Mouse (Mus musculus) urinary bladder, adult 2 months (tissue): ENCODE data around the gene Fbf1. TPM values are rescaled to one million over a fixed set of nuclear protein-coding genes. Genes with fewer than 3 reads are reported as not detected.
"Not testable (repeated sequence)": the region's sequence is repeated elsewhere in the genome, so short reads cannot be mapped to it uniquely, and the experiment has no call there.

Experiments
- DNase-seq: peaks from one replicate; pipeline ENCODE4 v3.0.0; 2022; ENCODE audit warnings: low spot score
- polyA plus RNA-seq: library from polyadenylated mRNA; depleted of rRNA; stranded (reverse); fragments of >200 nt; gene quantifications from 2 replicates; pipeline ENCODE4 v1.2.3, GENCODE M21; 2012

Gene Fbf1
- polyA plus RNA-seq, 1 experiment: 47.7 TPM

DNA sequence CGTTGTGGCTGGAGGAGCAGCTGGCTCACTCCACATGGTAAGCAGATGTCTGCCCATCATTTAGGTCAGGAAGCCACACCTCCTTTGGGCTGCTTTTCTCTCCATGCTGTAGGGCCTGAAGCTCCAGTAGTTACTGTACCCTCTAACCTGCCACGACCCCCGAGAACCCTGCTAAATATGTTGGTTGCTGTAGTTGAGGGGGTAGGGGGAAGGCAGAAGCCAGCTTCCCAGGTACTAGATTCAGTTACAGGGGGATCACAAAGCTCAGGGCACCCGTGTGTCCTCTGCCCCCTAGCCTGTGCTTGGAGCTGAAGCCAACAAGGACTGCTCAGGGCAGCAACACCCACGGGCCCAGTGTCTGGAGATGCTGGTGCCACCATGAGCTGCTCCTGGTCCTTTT lies 34.5 kb downstream of the Fbf1 start:
- DNase-seq: no peak

DNA sequence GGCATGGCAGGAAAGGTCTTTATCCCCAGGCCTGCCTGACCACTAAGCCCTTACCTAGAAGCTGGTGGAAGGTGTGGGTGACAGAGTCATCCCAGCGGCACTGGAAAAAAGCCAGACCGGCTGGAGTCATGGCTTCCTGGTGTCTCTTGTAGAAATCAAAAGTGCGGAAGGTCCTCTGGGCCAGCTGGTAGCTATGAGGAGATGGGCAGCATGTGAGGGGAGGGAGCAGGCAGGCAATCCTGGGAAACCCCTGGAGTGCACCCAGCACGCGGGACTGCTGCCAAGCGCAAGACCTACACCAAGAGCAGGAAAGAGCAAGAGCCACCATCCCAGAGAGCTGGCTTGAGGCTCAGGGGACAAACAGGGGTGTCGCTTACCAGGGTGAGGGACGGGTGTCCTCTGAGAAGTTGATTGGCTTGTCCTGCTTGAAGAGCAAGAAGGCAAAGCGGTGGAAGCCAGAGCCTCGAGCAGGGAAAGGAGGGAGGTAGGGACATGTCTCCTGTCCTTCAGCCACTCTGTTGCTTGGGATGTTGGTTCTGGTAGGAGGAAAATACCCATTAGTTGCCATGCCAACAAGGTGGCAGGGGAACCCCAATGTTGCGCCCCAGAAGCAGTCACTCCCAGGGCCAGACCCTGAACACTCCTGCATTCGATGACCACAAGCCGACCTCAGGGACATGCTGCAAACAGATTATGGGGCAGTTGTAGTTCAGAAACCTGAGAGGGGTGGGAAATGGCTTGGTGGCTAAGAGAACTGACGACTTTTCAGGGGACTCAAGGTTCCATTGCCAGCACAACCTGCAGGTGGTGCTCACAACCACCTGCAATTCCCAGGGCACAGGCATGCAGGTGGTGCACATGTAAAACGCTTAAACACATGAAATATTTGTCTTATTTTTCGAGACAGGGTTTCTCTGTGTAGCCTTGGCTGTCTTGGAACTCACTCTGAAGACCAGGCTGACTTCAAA lies 35.3 kb downstream of the Fbf1 start:
- DNase-seq: no peak

DNA sequence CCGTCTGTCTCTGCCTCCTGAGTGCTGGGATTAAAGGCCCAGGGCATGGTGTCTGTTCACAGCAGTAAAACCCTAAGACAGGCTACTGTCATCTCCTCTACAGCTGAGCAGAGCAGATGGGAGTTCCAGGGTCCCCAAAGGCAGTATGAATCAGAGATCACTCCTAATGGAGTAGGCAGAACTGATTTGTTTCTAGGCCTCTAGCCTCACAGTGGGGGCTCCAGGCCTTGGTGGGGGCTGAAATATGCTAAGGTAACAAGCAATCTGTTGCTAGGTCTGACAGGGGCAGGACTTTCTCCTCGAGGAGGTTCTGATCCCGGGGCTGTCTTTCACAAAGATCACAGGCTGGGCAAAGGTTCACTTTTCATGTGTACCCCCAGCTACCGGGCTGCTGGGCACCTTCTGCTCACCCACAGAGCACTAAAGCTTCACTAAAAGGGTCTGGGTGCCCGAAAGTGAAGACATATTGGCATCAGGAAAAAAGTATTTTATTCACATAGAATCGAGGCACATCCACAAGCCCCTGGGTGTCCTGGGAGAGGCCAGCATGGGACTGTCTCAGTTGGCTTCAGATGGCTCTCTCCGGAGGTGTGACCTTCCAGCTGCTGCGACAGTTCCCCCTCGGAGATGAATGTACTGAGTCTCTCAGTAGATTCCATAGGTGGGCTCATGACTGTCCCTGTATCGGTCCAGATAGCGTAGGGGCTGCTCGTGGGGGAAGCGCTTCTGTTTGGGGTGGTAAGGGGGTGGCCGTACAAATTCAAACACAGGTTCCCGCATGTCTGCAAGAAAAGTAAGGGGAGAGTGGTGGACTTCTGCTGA lies 36.4 kb downstream of the Fbf1 start:
- no peak for DNase-seq

DNA sequence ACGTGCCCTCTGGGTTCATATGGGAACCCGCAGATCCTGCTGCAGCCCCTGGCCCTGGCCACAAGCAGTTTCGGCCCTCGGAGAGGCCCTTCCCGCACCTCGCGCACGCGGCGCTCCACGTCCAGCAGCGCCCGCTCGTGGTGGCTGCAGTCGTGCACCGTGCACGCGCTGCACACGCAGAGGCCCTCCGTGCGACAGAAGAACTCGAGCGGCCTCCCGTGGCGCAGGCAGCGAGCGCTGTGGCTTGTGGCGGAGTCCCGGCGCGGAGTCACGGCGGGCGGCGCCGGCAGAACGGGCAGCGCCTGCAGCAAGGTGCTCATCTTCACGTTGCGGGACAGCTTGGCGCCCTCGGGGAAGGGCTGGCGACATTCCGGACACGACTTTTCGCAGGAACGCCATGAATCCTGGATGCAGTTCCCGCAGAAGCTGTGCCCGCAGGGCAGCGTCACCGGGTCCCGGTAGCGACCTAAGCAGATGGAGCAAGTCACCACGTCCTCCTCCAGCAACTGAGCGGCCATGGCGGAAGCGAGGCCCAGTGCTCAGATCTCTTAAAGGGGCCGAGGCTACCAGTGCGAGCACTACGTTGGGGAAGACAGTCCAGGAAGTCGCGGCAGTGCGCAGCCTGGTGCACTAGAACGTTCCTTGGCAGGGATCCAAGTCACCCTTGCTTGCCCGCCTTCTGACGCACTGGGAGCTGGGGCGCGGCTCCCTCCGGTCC lies 37.3 kb downstream of the Fbf1 start, which contains the start of gene Trim65:
Gene Trim65, minus strand, starts transcription at position 641 of the 718 bp plus-strand sequence.
- peak; percentile 82 for DNase-seq

GRCm38 (mm10) chr11:116129993-116130487 lies 37.9 kb downstream of the Fbf1 start:
- no peak for DNase-seq

- DNase-seq: no peak
Observed at GRCm38 (mm10) chr11:116129091-116129790, 38.7 kb downstream of the Fbf1 start.

- DNase-seq: no peak
Observed at GRCm38 (mm10) chr11:116127986-116128385, 40.0 kb downstream of the Fbf1 start.

DNA sequence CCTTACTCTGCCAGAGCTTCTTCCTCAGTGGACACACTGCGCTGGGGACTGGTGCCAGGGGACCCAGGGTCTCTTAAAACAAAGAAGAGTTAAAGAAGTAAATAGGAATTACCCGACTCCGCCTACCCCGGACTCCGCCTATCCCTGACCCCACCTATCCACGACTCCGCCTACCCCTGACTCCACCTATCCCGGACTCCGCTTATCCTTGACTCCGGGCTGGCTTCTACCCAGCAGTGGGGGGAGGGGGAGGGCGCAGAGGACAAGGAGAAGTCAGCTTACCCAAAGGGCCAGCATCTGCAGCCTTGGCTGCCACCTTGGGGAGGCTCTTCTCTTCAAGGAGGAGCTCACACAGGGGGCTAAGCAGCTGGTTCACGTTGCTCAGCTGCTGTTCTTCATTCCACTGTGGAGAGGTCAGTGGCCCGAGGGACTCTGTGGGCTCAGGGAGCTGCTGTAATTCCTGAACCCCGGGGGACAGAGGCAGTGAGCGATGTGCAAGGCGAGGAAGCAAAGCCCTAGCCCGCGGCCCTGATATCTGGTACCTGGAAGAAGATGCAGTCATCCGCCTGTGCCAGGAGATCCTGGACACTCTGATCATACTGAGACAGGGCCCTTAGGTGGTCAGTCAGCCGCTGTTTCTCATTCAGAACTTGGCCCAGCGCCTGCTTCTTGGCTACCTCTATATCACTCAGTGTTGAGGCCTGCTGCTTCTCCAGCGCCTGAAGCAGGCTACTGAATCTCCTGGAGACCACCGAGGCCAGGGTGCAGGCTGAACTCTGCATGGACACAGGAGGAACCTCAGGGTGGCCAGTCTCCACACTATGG lies 40.6 kb downstream of the Fbf1 start, which contains the start of gene Trim47:
Gene Trim47, minus strand, starts transcription at position 55 of the 825 bp plus-strand sequence.
- DNase-seq: peak; percentile 46

GRCm38 (mm10) chr11:116126261-116126660 lies 41.7 kb downstream of the Fbf1 start:
- DNase-seq: no peak

DNA sequence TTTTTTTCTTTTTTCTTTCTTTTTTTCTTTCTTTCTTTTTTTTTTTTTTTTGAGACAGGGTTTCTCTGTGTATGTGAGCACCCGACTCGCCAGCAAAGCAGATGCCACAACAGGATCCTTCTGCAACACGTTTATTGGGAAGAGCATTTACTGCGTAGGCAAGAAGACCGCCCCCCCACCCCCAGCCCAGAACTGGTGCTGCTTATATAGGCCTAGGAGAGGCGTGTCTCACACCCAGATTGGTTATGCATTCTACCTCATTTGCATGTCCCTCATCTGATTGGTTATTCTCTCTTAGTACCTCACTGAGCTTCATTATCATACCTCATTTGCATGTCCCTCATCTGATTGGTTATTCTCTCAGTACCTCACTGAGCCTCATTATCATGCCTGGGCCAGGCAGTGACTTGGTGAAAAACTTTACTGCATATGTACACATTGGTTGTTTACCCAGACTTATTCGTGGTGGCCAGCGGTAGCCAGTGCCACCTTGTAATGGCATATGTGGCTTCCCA lies 46.2 kb downstream of the Fbf1 start:
- not testable (repeated sequence) for DNase-seq

DNA sequence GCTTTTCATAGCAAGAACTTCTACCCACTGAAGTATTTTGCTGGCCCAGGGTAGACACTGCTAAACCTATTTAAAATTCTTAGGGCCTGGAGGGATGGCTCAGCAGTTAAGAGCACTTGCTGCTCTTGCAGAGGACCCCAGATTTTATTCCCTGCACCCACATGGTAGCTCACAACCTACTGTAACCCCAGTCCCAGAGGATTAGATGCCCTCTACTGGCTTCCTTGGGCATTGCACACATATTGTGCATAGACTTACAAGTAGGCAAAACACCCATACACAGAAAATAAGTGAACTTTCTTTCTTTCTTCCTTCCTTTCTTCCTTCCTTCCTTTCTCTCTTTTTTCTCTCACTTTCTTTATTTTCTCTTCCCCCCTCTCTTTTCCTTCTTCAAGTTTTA lies 50.1 kb downstream of the Fbf1 start:
- DNase-seq: no peak

- no peak for DNase-seq
Observed at GRCm38 (mm10) chr11:116117241-116117640, 50.7 kb downstream of the Fbf1 start.

- no peak for DNase-seq
Observed at GRCm38 (mm10) chr11:116111611-116112203, 56.3 kb downstream of the Fbf1 start.

DNA sequence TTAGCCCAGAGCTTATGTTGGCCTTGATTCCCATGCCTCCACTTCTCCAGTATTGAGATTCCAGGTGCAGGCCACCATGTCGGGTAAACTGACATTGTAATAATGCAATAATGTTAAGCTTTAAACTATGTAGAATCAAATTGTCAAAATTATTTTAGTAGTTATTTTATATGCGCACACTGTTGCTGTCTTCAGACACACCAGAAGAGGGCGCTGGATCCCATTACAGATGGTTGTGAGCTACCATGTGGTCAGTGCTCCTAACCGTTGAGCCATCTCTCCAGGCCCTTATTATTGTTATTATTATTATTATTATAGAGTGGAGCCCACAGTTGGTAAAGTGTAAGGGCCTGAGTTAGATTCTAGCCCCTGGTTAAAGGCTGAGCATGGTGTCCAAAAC lies 56.9 kb downstream of the Fbf1 start:
- DNase-seq: no peak

- DNase-seq: no peak
Observed at GRCm38 (mm10) chr11:116110540-116110939, 57.4 kb downstream of the Fbf1 start.

- DNase-seq: peak; percentile 74
Observed at GRCm38 (mm10) chr11:116110131-116110530, 57.8 kb downstream of the Fbf1 start.

GRCm38 (mm10) chr11:116109441-116110081 lies 58.4 kb downstream of the Fbf1 start:
- DNase-seq: peak; percentile 55

- DNase-seq: peak; percentile 52
Observed at GRCm38 (mm10) chr11:116108464-116109137, 59.4 kb downstream of the Fbf1 start.
